Comparison of ENCODE assay signal across 12 mouse cellular contexts in the genomic region with DNA sequence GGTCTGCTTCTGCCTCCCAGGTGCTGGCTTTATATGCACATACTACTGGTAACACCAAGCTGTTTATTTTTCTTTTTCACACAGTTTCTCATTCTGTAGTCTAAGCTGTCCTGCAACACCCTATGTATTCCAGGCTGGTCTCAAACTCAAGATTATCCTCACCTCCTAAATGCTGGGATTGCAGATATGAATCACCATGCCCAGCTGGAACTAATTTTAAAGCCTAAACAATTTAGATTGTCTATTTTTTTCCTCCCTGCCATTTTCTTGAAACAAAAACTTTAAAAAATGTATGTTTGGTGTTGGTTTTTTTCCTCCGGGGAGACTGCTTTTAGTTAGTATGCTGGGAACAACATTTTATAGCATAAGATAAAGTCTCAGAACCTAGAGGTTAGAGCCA.
"Had no signal": no experiment of that assay in that cellular context is flagged by ENCODE, and none has a peak within 500 bp of the region (broad histone marks: within the 10 kb centered on the region; RNA-seq: fewer than 3 reads in every experiment).

No protein-coding gene starts in this region.

- DNase-seq: retina, postnatal 1 day; right cerebral cortex, adult 18-20 months; right cerebral cortex, postnatal 14 days; right cerebral cortex, postnatal 25 days; right cerebral cortex, postnatal 4 days; spleen, adult 18-20 months; thymus, adult 18-20 months; thymus, adult 2 months; thymus, postnatal 14 days; thymus, postnatal 25 days; thymus, postnatal 36 days; thymus, postnatal 4 days had no signal
